Mouse (Mus musculus): Measurements from ENCODE around the gene Neurod1. TPM values are rescaled to one million over a fixed set of nuclear protein-coding genes. Genes with fewer than 3 reads are reported as not detected.

Neurod1 gene
- total RNA-seq (2021): 10 to 100 TPM; 22.4 to 23.4 TPM
- long read RNA-seq, experiment 1, transcript Neurod1-201 (2 exons, 2,729 nt): major isoform, 17 of 20 reads
- long read RNA-seq, experiment 1, partial matches to known transcripts: 3 of 20 reads
- long read RNA-seq, experiment 1, other reads (novel, unspliced or antisense): 0 of 20 reads
- long read RNA-seq, experiment 2, transcript Neurod1-201 (2 exons, 2,729 nt): major isoform, 17 of 19 reads
- long read RNA-seq, experiment 2, partial matches to known transcripts: 0 of 19 reads
- long read RNA-seq, experiment 2, other reads (novel, unspliced or antisense): 2 of 19 reads

GRCm38 (mm10) chr2:79456575-79457349 lies at the start of gene Neurod1, which contains the start of gene Cerkl:
Neurod1 (minus strand) TSS chr2:79456751.
Cerkl (minus strand) TSS chr2:79456785.
- DNase-seq (ENCODE audit: low spot score in 2 of 2): peak; percentile 68 to 80
- intact Hi-C loops (cut with DNase I): no loop called here

- DNase-seq (ENCODE audit: low spot score in 2 of 2): peak; percentile 83 to 87
These were observed 42.6 kb upstream of the Neurod1 start for GRCm38 (mm10) chr2:79498990-79499755.

GRCm38 (mm10) chr2:79485127-79485526 lies 28.6 kb upstream of the Neurod1 start:
- no peak for DNase-seq (ENCODE audit: low spot score in 2 of 2)
- intact Hi-C loops (cut with DNase I): no loop called here

More at GRCm38 (mm10) chr2:79498990-79499755, 42.6 kb upstream of the Neurod1 start:
- intact Hi-C loops (cut with DNase I): loop anchor here (1.0 kb wide), 2 partner anchors 129 to 540 kb away; no protein-coding TSS in a partner anchor

- intact Hi-C loops (cut with DNase I): no loop called here
- DNase-seq (ENCODE audit: low spot score in 2 of 2): no peak
These were observed 26.0 kb upstream of the Neurod1 start for GRCm38 (mm10) chr2:79482511-79482910.

GRCm38 (mm10) chr2:79462411-79462810 lies 5.9 kb upstream of the Neurod1 start:
- no peak for DNase-seq (ENCODE audit: low spot score in 2 of 2)
- intact Hi-C loops (cut with DNase I): no loop called here

GRCm38 (mm10) chr2:79461861-79462260 lies 5.3 kb upstream of the Neurod1 start:
- no peak for DNase-seq (ENCODE audit: low spot score in 2 of 2)
- intact Hi-C loops (cut with DNase I): no loop called here

- DNase-seq (ENCODE audit: low spot score in 2 of 2): no peak
- intact Hi-C loops (cut with DNase I): no loop called here
These were observed 4.0 kb upstream of the Neurod1 start for GRCm38 (mm10) chr2:79460586-79460985.

- intact Hi-C loops (cut with DNase I): no loop called here
- DNase-seq (ENCODE audit: low spot score in 2 of 2): no peak
These were observed 3.6 kb upstream of the Neurod1 start for GRCm38 (mm10) chr2:79460107-79460506.

- intact Hi-C loops (cut with DNase I): no loop called here
- no peak for DNase-seq (ENCODE audit: low spot score in 2 of 2)
These were observed 2.8 kb upstream of the Neurod1 start for GRCm38 (mm10) chr2:79459061-79460045.

- intact Hi-C loops (cut with DNase I): no loop called here
- DNase-seq (ENCODE audit: low spot score in 2 of 2): no peak
These were observed 1.4 kb upstream of the Neurod1 start for GRCm38 (mm10) chr2:79457932-79458331.

- intact Hi-C loops (cut with DNase I): no loop called here
- no peak for DNase-seq (ENCODE audit: low spot score in 2 of 2)
These were observed 883 bp upstream of the Neurod1 start for GRCm38 (mm10) chr2:79457434-79457833.

- intact Hi-C loops (cut with DNase I): no loop called here
- DNase-seq (ENCODE audit: low spot score in 2 of 2): peak in 1 of 2 experiments; percentile 6
These were observed 905 bp downstream of the Neurod1 start for GRCm38 (mm10) chr2:79455646-79456045.

GRCm38 (mm10) chr2:79454786-79455446 lies 1.6 kb downstream of the Neurod1 start:
- intact Hi-C loops (cut with DNase I): no loop called here
- peak in 1 of 2 experiments; percentile 23 for DNase-seq (ENCODE audit: low spot score in 2 of 2)

- DNase-seq (ENCODE audit: low spot score in 2 of 2): peak; percentile 44 to 60
- intact Hi-C loops (cut with DNase I): no loop called here
These were observed 2.4 kb downstream of the Neurod1 start for GRCm38 (mm10) chr2:79453901-79454781.

GRCm38 (mm10) chr2:79451438-79451837 lies 5.1 kb downstream of the Neurod1 start:
- no peak for DNase-seq (ENCODE audit: low spot score in 2 of 2)
- intact Hi-C loops (cut with DNase I): no loop called here

GRCm38 (mm10) chr2:79450684-79451394 lies 5.7 kb downstream of the Neurod1 start:
- intact Hi-C loops (cut with DNase I): no loop called here
- no peak for DNase-seq (ENCODE audit: low spot score in 2 of 2)

GRCm38 (mm10) chr2:79449371-79449770 lies 7.2 kb downstream of the Neurod1 start:
- intact Hi-C loops (cut with DNase I): no loop called here
- no peak for DNase-seq (ENCODE audit: low spot score in 2 of 2)
